Mouse (Mus musculus): ENCODE results near the gene Iqcg. TPM values are rescaled to one million over a fixed set of nuclear protein-coding genes. Genes with fewer than 3 reads are reported as not detected.

Iqcg gene
- polyA plus RNA-seq, 2 experiments, result 0.15 to 0.91 TPM

- H3K9ac ChIP-seq (replicated peaks), result no peak overlapping the region
- no peaks in the 10 kb centered on the region for H3K9me3 ChIP-seq (ENCODE audit: control insufficient read depth, low read length)
- H3K36me3 ChIP-seq (replicated peaks; ENCODE audit: control insufficient read depth, insufficient read depth, low read depth), result no peaks in the 10 kb centered on the region
- H3K4me3 ChIP-seq (ENCODE audit: insufficient read depth in 1 of 2, low read depth in 2 of 2, low read length in 2 of 2), result no peak overlapping the region
- ATAC-seq (ENCODE audit: insufficient read depth) (no peak), DNase-seq (ENCODE audit: low read depth in 3 of 3, low spot score in 3 of 3) (no peak)
- 56% methylated on average over 5 of the region's 5 CpGs for WGBS (ENCODE audit: insufficient replicate concordance)
- peaks cover 0 to 1% of the 10 kb centered on the region in 2 experiments; a peak in 1 of 4 replicates for H3K4me1 ChIP-seq (replicated peaks; ENCODE audit: control insufficient read depth in 2 of 2, insufficient read depth in 2 of 2, low read length in 1 of 2)
- H3K27me3 ChIP-seq (ENCODE audit: control insufficient read depth, insufficient read depth, low read length), result no peaks in the 10 kb centered on the region
- no peak overlapping the region for H3K4me2 ChIP-seq (ENCODE audit: low read depth)
- TF ChIP-seq CTCF (IDR thresholded peaks at IDR 0.05; ENCODE audit: low read depth), result no peak
- H3K27ac ChIP-seq, result no peak overlapping the region
Observed at GRCm38 (mm10) chr16:33077069-33077627, 21.1 kb upstream of the Iqcg start.

- Histone ChIP-seq H3K36me3 (replicated peaks; ENCODE audit: control insufficient read depth, insufficient read depth, low read depth) (no peaks in the 10 kb centered on the region), H3K27me3 (ENCODE audit: control insufficient read depth, insufficient read depth, low read length) (no peaks in the 10 kb centered on the region), H3K4me2 (ENCODE audit: low read depth) (no peak overlapping the region), H3K9me3 (ENCODE audit: control insufficient read depth, low read length) (no peaks in the 10 kb centered on the region), H3K4me3 (ENCODE audit: insufficient read depth in 1 of 2, low read depth in 2 of 2, low read length in 2 of 2) (no peak overlapping the region), H3K27ac (no peak overlapping the region), H3K9ac (replicated peaks) (no peak overlapping the region), H3K4me1 (replicated peaks; ENCODE audit: control insufficient read depth in 2 of 2, insufficient read depth in 2 of 2, low read length in 1 of 2) (peaks cover 0 to 1% of the 10 kb centered on the region in 2 experiments; a peak in 1 of 4 replicates)
- 58% methylated on average over 6 of the region's 6 CpGs for WGBS (ENCODE audit: insufficient replicate concordance)
- TF ChIP-seq EP300 (IDR thresholded peaks at IDR 0.05; ENCODE audit: low read depth), result no peak
- TF ChIP-seq CTCF (IDR thresholded peaks at IDR 0.05; ENCODE audit: low read depth), result no peak
- ATAC-seq (ENCODE audit: insufficient read depth) (no peak), DNase-seq (ENCODE audit: low read depth in 3 of 3, low spot score in 3 of 3) (no peak)
Observed at GRCm38 (mm10) chr16:33076078-33076477, 20.1 kb upstream of the Iqcg start.

- no peak overlapping the region for H3K27ac ChIP-seq
- H3K4me3 ChIP-seq (ENCODE audit: insufficient read depth in 1 of 2, low read depth in 2 of 2, low read length in 2 of 2), result no peak overlapping the region
- no peak overlapping the region for H3K9ac ChIP-seq (replicated peaks)
- no peaks in the 10 kb centered on the region for H3K27me3 ChIP-seq (ENCODE audit: control insufficient read depth, insufficient read depth, low read length)
- 45% methylated on average over 5 of the region's 5 CpGs for WGBS (ENCODE audit: insufficient replicate concordance)
- no peak for TF ChIP-seq EP300 (IDR thresholded peaks at IDR 0.05; ENCODE audit: low read depth)
- no peak for TF ChIP-seq CTCF (IDR thresholded peaks at IDR 0.05; ENCODE audit: low read depth)
- H3K36me3 ChIP-seq (replicated peaks; ENCODE audit: control insufficient read depth, insufficient read depth, low read depth), result no peaks in the 10 kb centered on the region
- no peak for DNase-seq (ENCODE audit: low read depth in 3 of 3, low spot score in 3 of 3)
- no peak overlapping the region for H3K4me2 ChIP-seq (ENCODE audit: low read depth)
- ATAC-seq (ENCODE audit: insufficient read depth), result no peak
- peaks cover 0 to 1% of the 10 kb centered on the region in 2 experiments; a peak in 1 of 4 replicates for H3K4me1 ChIP-seq (replicated peaks; ENCODE audit: control insufficient read depth in 2 of 2, insufficient read depth in 2 of 2, low read length in 1 of 2)
- no peaks in the 10 kb centered on the region for H3K9me3 ChIP-seq (ENCODE audit: control insufficient read depth, low read length)
Observed at GRCm38 (mm10) chr16:33074967-33075366, 18.9 kb upstream of the Iqcg start.

- no peak for DNase-seq (ENCODE audit: low read depth in 3 of 3, low spot score in 3 of 3)
- 59% methylated on average over 6 of the region's 6 CpGs for WGBS (ENCODE audit: insufficient replicate concordance)
Observed at GRCm38 (mm10) chr16:33072871-33073557, 17.0 kb upstream of the Iqcg start.

GRCm38 (mm10) chr16:33070928-33071327 is 14.9 kb upstream of the Iqcg start:
- H3K27me3 ChIP-seq (ENCODE audit: control insufficient read depth, insufficient read depth, low read length), result no peaks in the 10 kb centered on the region
- no peak overlapping the region for H3K9ac ChIP-seq (replicated peaks)
- H3K4me3 ChIP-seq (ENCODE audit: insufficient read depth in 1 of 2, low read depth in 2 of 2, low read length in 2 of 2), result no peak overlapping the region
- H3K9me3 ChIP-seq (ENCODE audit: control insufficient read depth, low read length), result no peaks in the 10 kb centered on the region
- no peak overlapping the region for H3K27ac ChIP-seq
- no peaks in the 10 kb centered on the region for H3K36me3 ChIP-seq (replicated peaks; ENCODE audit: control insufficient read depth, insufficient read depth, low read depth)
- no peak overlapping the region for H3K4me2 ChIP-seq (ENCODE audit: low read depth)
- ATAC-seq (ENCODE audit: insufficient read depth) (no peak), DNase-seq (ENCODE audit: low read depth in 3 of 3, low spot score in 3 of 3) (no peak)
- no peak for TF ChIP-seq CTCF (IDR thresholded peaks at IDR 0.05; ENCODE audit: low read depth)
- TF ChIP-seq EP300 (IDR thresholded peaks at IDR 0.05; ENCODE audit: low read depth), result no peak
- H3K4me1 ChIP-seq (replicated peaks; ENCODE audit: control insufficient read depth in 2 of 2, insufficient read depth in 2 of 2, low read length in 1 of 2), result 0 out of 4 replicates have a peak, but pooled peaks cover 0 to 1% of the 10 kb centered on the region in 2 experiments

More at GRCm38 (mm10) chr16:33072871-33073557, 17.0 kb upstream of the Iqcg start:
- Histone ChIP-seq H3K27ac (no peak overlapping the region), H3K4me1 (replicated peaks; ENCODE audit: control insufficient read depth in 2 of 2, insufficient read depth in 2 of 2, low read length in 1 of 2) (peaks cover 0 to 1% of the 10 kb centered on the region in 2 experiments; a peak in 1 of 4 replicates), H3K9ac (replicated peaks) (no peak overlapping the region), H3K36me3 (replicated peaks; ENCODE audit: control insufficient read depth, insufficient read depth, low read depth) (no peaks in the 10 kb centered on the region), H3K4me2 (ENCODE audit: low read depth) (no peak overlapping the region), H3K4me3 (ENCODE audit: insufficient read depth in 1 of 2, low read depth in 2 of 2, low read length in 2 of 2) (no peak overlapping the region), H3K27me3 (ENCODE audit: control insufficient read depth, insufficient read depth, low read length) (no peaks in the 10 kb centered on the region), H3K9me3 (ENCODE audit: control insufficient read depth, low read length) (no peaks in the 10 kb centered on the region)
- ATAC-seq (ENCODE audit: insufficient read depth), result no peak
- no peak for TF ChIP-seq CTCF (IDR thresholded peaks at IDR 0.05; ENCODE audit: low read depth)
- TF ChIP-seq EP300 (IDR thresholded peaks at IDR 0.05; ENCODE audit: low read depth), result no peak
